Mouse (Mus musculus): Measurements from ENCODE around the gene Celf2. TPM values are rescaled to one million over a fixed set of nuclear protein-coding genes. Genes with fewer than 3 reads are reported as not detected.

Gene Celf2
- total RNA-seq, 1 experiment: 3.7 TPM

- Histone ChIP-seq H3K9me3 (ENCODE audit: control insufficient read depth, insufficient read depth, low read depth, low read length) (no peaks in the 10 kb centered on the region), H3K4me3 (ENCODE audit: insufficient read depth in 1 of 2, low read depth in 1 of 2, low read length in 2 of 2, poor library complexity in 1 of 2, severe bottlenecking in 1 of 2) (no peak overlapping the region), H3K27ac (ENCODE audit: insufficient read depth, low read depth, low read length, poor library complexity, severe bottlenecking) (no peak overlapping the region), H3K4me1 (ENCODE audit: control insufficient read depth in 2 of 2, insufficient read depth in 2 of 2, low read length in 2 of 2, poor library complexity in 1 of 2) (no peaks in the 10 kb centered on the region), H3K36me3 (ENCODE audit: control insufficient read depth, insufficient read depth, low read length, poor library complexity, severe bottlenecking) (no peaks in the 10 kb centered on the region), H3K9ac (ENCODE audit: insufficient read depth, low read depth, low read length, poor library complexity, severe bottlenecking) (no peak overlapping the region)
- no peak for DNase-seq (ENCODE audit: low read depth, low spot score)
- TF ChIP-seq ZC3H11A (IDR thresholded peaks at IDR 0.05; ENCODE audit: borderline replicate concordance, low read depth, low read length): no peak
- no peak for TF ChIP-seq ZNF384 (IDR thresholded peaks at IDR 0.05; ENCODE audit: low read depth, low read length)
- no peak for TF ChIP-seq HCFC1 (IDR thresholded peaks at IDR 0.05; ENCODE audit: borderline replicate concordance, insufficient read depth, low read length)
- no peak for TF ChIP-seq CHD2 (IDR thresholded peaks at IDR 0.05; ENCODE audit: low read depth, low read length)
- in situ Hi-C loops (cut with MboI; ENCODE audit: low sequenced_read_pairs in 2 of 2, unreplicated experiment in 2 of 2): no loop called here
Observed at GRCm38 (mm10) chr2:6572976-6573375, 936.4 kb downstream of the Celf2 start.

GRCm38 (mm10) chr2:6569040-6569542, 940.3 kb downstream of the Celf2 start:
- Histone ChIP-seq H3K9ac (ENCODE audit: insufficient read depth, low read depth, low read length, poor library complexity, severe bottlenecking) (no peak overlapping the region), H3K9me3 (ENCODE audit: control insufficient read depth, insufficient read depth, low read depth, low read length) (no peaks in the 10 kb centered on the region), H3K27ac (ENCODE audit: insufficient read depth, low read depth, low read length, poor library complexity, severe bottlenecking) (no peak overlapping the region), H3K36me3 (ENCODE audit: control insufficient read depth, insufficient read depth, low read length, poor library complexity, severe bottlenecking) (no peaks in the 10 kb centered on the region), H3K4me3 (ENCODE audit: insufficient read depth in 1 of 2, low read depth in 1 of 2, low read length in 2 of 2, poor library complexity in 1 of 2, severe bottlenecking in 1 of 2) (no peak overlapping the region), H3K4me1 (ENCODE audit: control insufficient read depth in 2 of 2, insufficient read depth in 2 of 2, low read length in 2 of 2, poor library complexity in 1 of 2) (no peaks in the 10 kb centered on the region)
- in situ Hi-C loops (cut with MboI; ENCODE audit: low sequenced_read_pairs in 2 of 2, unreplicated experiment in 2 of 2): no loop called here
- TF ChIP-seq ZNF384 (IDR thresholded peaks at IDR 0.05; ENCODE audit: low read depth, low read length) (no peak), ZC3H11A (IDR thresholded peaks at IDR 0.05; ENCODE audit: borderline replicate concordance, low read depth, low read length) (no peak), MAFK (IDR thresholded peaks at IDR 0.05; ENCODE audit: insufficient read depth, low read depth, low read length) (no peak), HCFC1 (IDR thresholded peaks at IDR 0.05; ENCODE audit: borderline replicate concordance, insufficient read depth, low read length) (no peak), CHD2 (IDR thresholded peaks at IDR 0.05; ENCODE audit: low read depth, low read length) (no peak)
- DNase-seq (ENCODE audit: low read depth, low spot score): no peak

- H3K36me3 ChIP-seq (ENCODE audit: control insufficient read depth, insufficient read depth, low read length, poor library complexity, severe bottlenecking): no peaks in the 10 kb centered on the region
- H3K9ac ChIP-seq (ENCODE audit: insufficient read depth, low read depth, low read length, poor library complexity, severe bottlenecking): no peak overlapping the region
- DNase-seq (ENCODE audit: low read depth, low spot score): no peak
- TF ChIP-seq MAFK (IDR thresholded peaks at IDR 0.05; ENCODE audit: insufficient read depth, low read depth, low read length) (no peak), ZNF384 (IDR thresholded peaks at IDR 0.05; ENCODE audit: low read depth, low read length) (no peak), CHD2 (IDR thresholded peaks at IDR 0.05; ENCODE audit: low read depth, low read length) (no peak), HCFC1 (IDR thresholded peaks at IDR 0.05; ENCODE audit: borderline replicate concordance, insufficient read depth, low read length) (no peak), ZC3H11A (IDR thresholded peaks at IDR 0.05; ENCODE audit: borderline replicate concordance, low read depth, low read length) (no peak)
- in situ Hi-C loops (cut with MboI; ENCODE audit: low sequenced_read_pairs in 2 of 2, unreplicated experiment in 2 of 2): no loop called here
- H3K9me3 ChIP-seq (ENCODE audit: control insufficient read depth, insufficient read depth, low read depth, low read length): no peaks in the 10 kb centered on the region
- no peak overlapping the region for H3K27ac ChIP-seq (ENCODE audit: insufficient read depth, low read depth, low read length, poor library complexity, severe bottlenecking)
- no peak overlapping the region for H3K4me3 ChIP-seq (ENCODE audit: insufficient read depth in 1 of 2, low read depth in 1 of 2, low read length in 2 of 2, poor library complexity in 1 of 2, severe bottlenecking in 1 of 2)
- no peaks in the 10 kb centered on the region for H3K4me1 ChIP-seq (ENCODE audit: control insufficient read depth in 2 of 2, insufficient read depth in 2 of 2, low read length in 2 of 2, poor library complexity in 1 of 2)
Observed at GRCm38 (mm10) chr2:6565175-6565574, 944.2 kb downstream of the Celf2 start.

- Histone ChIP-seq H3K9me3 (ENCODE audit: control insufficient read depth, insufficient read depth, low read depth, low read length) (no peaks in the 10 kb centered on the region), H3K4me3 (ENCODE audit: insufficient read depth in 1 of 2, low read depth in 1 of 2, low read length in 2 of 2, poor library complexity in 1 of 2, severe bottlenecking in 1 of 2) (no peak overlapping the region), H3K4me1 (ENCODE audit: control insufficient read depth in 2 of 2, insufficient read depth in 2 of 2, low read length in 2 of 2, poor library complexity in 1 of 2) (no peaks in the 10 kb centered on the region), H3K9ac (ENCODE audit: insufficient read depth, low read depth, low read length, poor library complexity, severe bottlenecking) (no peak overlapping the region), H3K27ac (ENCODE audit: insufficient read depth, low read depth, low read length, poor library complexity, severe bottlenecking) (no peak overlapping the region), H3K36me3 (ENCODE audit: control insufficient read depth, insufficient read depth, low read length, poor library complexity, severe bottlenecking) (no peaks in the 10 kb centered on the region)
- TF ChIP-seq CHD2 (IDR thresholded peaks at IDR 0.05; ENCODE audit: low read depth, low read length): no peak
- TF ChIP-seq ZNF384 (IDR thresholded peaks at IDR 0.05; ENCODE audit: low read depth, low read length): no peak
- TF ChIP-seq HCFC1 (IDR thresholded peaks at IDR 0.05; ENCODE audit: borderline replicate concordance, insufficient read depth, low read length): no peak
- no peak for TF ChIP-seq MAFK (IDR thresholded peaks at IDR 0.05; ENCODE audit: insufficient read depth, low read depth, low read length)
- TF ChIP-seq ZC3H11A (IDR thresholded peaks at IDR 0.05; ENCODE audit: borderline replicate concordance, low read depth, low read length): no peak
- DNase-seq (ENCODE audit: low read depth, low spot score): no peak
- in situ Hi-C loops (cut with MboI; ENCODE audit: low sequenced_read_pairs in 2 of 2, unreplicated experiment in 2 of 2): no loop called here
Observed at GRCm38 (mm10) chr2:6561337-6561736, 948.0 kb downstream of the Celf2 start.

- Histone ChIP-seq H3K9me3 (ENCODE audit: control insufficient read depth, insufficient read depth, low read depth, low read length) (no peaks in the 10 kb centered on the region), H3K4me3 (ENCODE audit: insufficient read depth in 1 of 2, low read depth in 1 of 2, low read length in 2 of 2, poor library complexity in 1 of 2, severe bottlenecking in 1 of 2) (no peak overlapping the region), H3K4me1 (ENCODE audit: control insufficient read depth in 2 of 2, insufficient read depth in 2 of 2, low read length in 2 of 2, poor library complexity in 1 of 2) (no peaks in the 10 kb centered on the region), H3K27ac (ENCODE audit: insufficient read depth, low read depth, low read length, poor library complexity, severe bottlenecking) (no peak overlapping the region), H3K9ac (ENCODE audit: insufficient read depth, low read depth, low read length, poor library complexity, severe bottlenecking) (no peak overlapping the region), H3K36me3 (ENCODE audit: control insufficient read depth, insufficient read depth, low read length, poor library complexity, severe bottlenecking) (no peaks in the 10 kb centered on the region)
- TF ChIP-seq CHD2 (IDR thresholded peaks at IDR 0.05; ENCODE audit: low read depth, low read length): no peak
- TF ChIP-seq MAFK (IDR thresholded peaks at IDR 0.05; ENCODE audit: insufficient read depth, low read depth, low read length): no peak
- no peak for DNase-seq (ENCODE audit: low read depth, low spot score)
- in situ Hi-C loops (cut with MboI; ENCODE audit: low sequenced_read_pairs in 2 of 2, unreplicated experiment in 2 of 2): no loop called here
Observed at GRCm38 (mm10) chr2:6560802-6561201, 948.6 kb downstream of the Celf2 start.

All from ES-E14 (cell line).